Mouse (Mus musculus) stomach, postnatal 0 days (tissue): ENCODE results near the gene Bcl2l13.

ENCODE experiments used
- CTCF ChIP-seq: IDR thresholded peaks from 2 replicates; pipeline ENCODE4 v1.5.1; 2016; ENCODE audit warnings: antibody characterized with exemption, low read depth, mild to moderate bottlenecking, moderate library complexity
- EP300 ChIP-seq: optimal IDR thresholded peaks from 2 replicates; pipeline ENCODE3; 2016; ENCODE audit warnings: antibody characterized with exemption

GRCm38 (mm10) chr6:120788068-120788607 is 47.9 kb upstream of the Bcl2l13 start:
- TF ChIP-seq EP300 = no peak
- TF ChIP-seq CTCF = no peak
